Mouse (Mus musculus): Measurements from ENCODE around the gene Sbk2.
"Not testable (repeated sequence)": the region's sequence is repeated elsewhere in the genome, so short reads cannot be mapped to it uniquely, and the experiment has no call there.

The Sbk2 gene

GRCm38 (mm10) chr7:4964272-4964671, at the start of gene Sbk2:
Sbk2 (minus strand) TSS chr7:4964406.
- DNase-seq: peak; percentile 27 to 60

GRCm38 (mm10) chr7:5012681-5013513, 48.7 kb upstream of the Sbk2 start:
- DNase-seq: no peak

- DNase-seq: no peak
These were observed 44.0 kb upstream of the Sbk2 start for GRCm38 (mm10) chr7:5008229-5008628.

GRCm38 (mm10) chr7:5002876-5003275, 38.7 kb upstream of the Sbk2 start:
- DNase-seq: not testable (repeated sequence)

- DNase-seq: peak in 1 of 2 experiments; percentile 42
These were observed 35.7 kb upstream of the Sbk2 start for GRCm38 (mm10) chr7:4999876-5000275.

- no peak for DNase-seq
These were observed 32.7 kb upstream of the Sbk2 start for GRCm38 (mm10) chr7:4996934-4997333.

- peak; percentile 98 to 99 for DNase-seq
These were observed 32.0 kb upstream of the Sbk2 start, which contains the start of gene Zfp579 for GRCm38 (mm10) chr7:4996003-4996895. Zfp579 (minus strand) TSS chr7:4996158.

- DNase-seq: no peak
These were observed 31.2 kb upstream of the Sbk2 start for GRCm38 (mm10) chr7:4995268-4996002.

- peak; percentile 40 to 41 for DNase-seq
These were observed 30.0 kb upstream of the Sbk2 start for GRCm38 (mm10) chr7:4993999-4994788.

GRCm38 (mm10) chr7:4993347-4993998, 29.3 kb upstream of the Sbk2 start:
- DNase-seq: peak; percentile 32 to 42

- no peak for DNase-seq
These were observed 24.0 kb upstream of the Sbk2 start for GRCm38 (mm10) chr7:4988250-4988649.

GRCm38 (mm10) chr7:4976832-4977231, 12.6 kb upstream of the Sbk2 start:
- DNase-seq: no peak

GRCm38 (mm10) chr7:4975455-4975854, 11.2 kb upstream of the Sbk2 start:
- no peak for DNase-seq

- no peak for DNase-seq
These were observed 8.3 kb upstream of the Sbk2 start for GRCm38 (mm10) chr7:4972321-4973047.

GRCm38 (mm10) chr7:4971710-4972109, 7.5 kb upstream of the Sbk2 start:
- no peak for DNase-seq

GRCm38 (mm10) chr7:4971068-4971467, 6.9 kb upstream of the Sbk2 start, which contains the start of gene Sbk3:
Sbk3 (minus strand) TSS chr7:4971168.
- DNase-seq: no peak

GRCm38 (mm10) chr7:4964988-4965387, 782 bp upstream of the Sbk2 start:
- no peak for DNase-seq

- DNase-seq: no peak
These were observed 679 bp downstream of the Sbk2 start for GRCm38 (mm10) chr7:4963527-4963926.

GRCm38 (mm10) chr7:4957361-4957760, 6.8 kb downstream of the Sbk2 start:
- DNase-seq: no peak

GRCm38 (mm10) chr7:4953815-4954445, 10.3 kb downstream of the Sbk2 start:
- peak; percentile 40 to 43 for DNase-seq

Measured in cerebellum, postnatal 14 days (tissue).